In genomic region chr10:128697072-128697725, GRCm38 (mm10) we compare ENCODE assay signal across 8 mouse cellular contexts. TPM values are rescaled to one million over a fixed set of nuclear protein-coding genes. Genes with fewer than 3 reads are reported as not detected.
DNase-seq lines count a peak whose midpoint lies in the region; ATAC-seq and TF ChIP-seq lines count a peak whose summit lies in the region.

No protein-coding gene starts in this region.

- peak overlapping the region; percentile 90 for H3K4me3 ChIP-seq in testis, adult 2 months (ENCODE audit: control insufficient read depth, low read depth, low read length)
- H3K4me3 ChIP-seq in limb, embryonic 12.5 days (replicated peaks): no peak overlapping the region
- no peak overlapping the region; the same call in 1 of the 2 replicates for H3K4me3 ChIP-seq in stomach, embryonic 16.5 days (replicated peaks; ENCODE audit: low read length)

- H3K27me3 ChIP-seq in testis, adult 2 months (ENCODE audit: control insufficient read depth, insufficient read depth, low read length): no peaks in the 10 kb centered on the region
- H3K27me3 ChIP-seq in limb, embryonic 12.5 days: no peaks in the 10 kb centered on the region
- H3K27me3 ChIP-seq in stomach, embryonic 16.5 days (ENCODE audit: control insufficient read depth, insufficient read depth, low read length): no peaks in the 10 kb centered on the region

- DNase-seq in cerebellum, adult 9-11 months: peak; percentile 43
- no peak for DNase-seq in testis, postnatal 10 days (ENCODE audit: low spot score)
- DNase-seq in right cerebral cortex, adult 18-20 months: no peak
- DNase-seq in spleen, postnatal 10 days (ENCODE audit: low spot score in 2 of 2): no peak

- no peak for TF ChIP-seq POLR2A in testis, adult 2 months (IDR thresholded peaks at IDR 0.05; ENCODE audit: control insufficient read depth, low read depth, low read length)

- 92% methylated on average over 6 of the region's 6 CpGs for WGBS in limb, embryonic 12.5 days
- 83% methylated on average over 6 of the region's 6 CpGs for WGBS in stomach, embryonic 16.5 days

- no peak overlapping the region for H3K9ac ChIP-seq in limb, embryonic 12.5 days (replicated peaks)
- H3K9ac ChIP-seq in stomach, embryonic 16.5 days (ENCODE audit: low read length): no peak overlapping the region; the same call in 1 of the 2 replicates

- peaks cover 7% of the 10 kb centered on the region; the same call in 1 of the 2 replicates for H3K4me1 ChIP-seq in testis, adult 2 months (ENCODE audit: control insufficient read depth, insufficient read depth, low read length)
- peaks cover 8% of the 10 kb centered on the region for H3K4me1 ChIP-seq in limb, embryonic 12.5 days (replicated peaks)
- H3K4me1 ChIP-seq in stomach, embryonic 16.5 days (ENCODE audit: control insufficient read depth, insufficient read depth, low read length): peaks cover 20% of the 10 kb centered on the region

- peak overlapping the region; percentile 56; the same call in 1 of the 2 replicates for H3K4me2 ChIP-seq in limb, embryonic 12.5 days
- H3K4me2 ChIP-seq in stomach, embryonic 16.5 days (ENCODE audit: low read depth, low read length): no peak overlapping the region

- no peak for ATAC-seq in cerebellum, adult (ENCODE audit: insufficient number of reproducible peaks, low FRiP score, low TSS enrichment)
- ATAC-seq in limb, embryonic 12.5 days (ENCODE audit: insufficient number of reproducible peaks, insufficient read depth, low FRiP score, low TSS enrichment, low read depth): no peak
- no peak for ATAC-seq in stomach, embryonic 16.5 days (ENCODE audit: insufficient read depth, low FRiP score)

- no peak overlapping the region; the same call in 1 of the 2 replicates for H3K27ac ChIP-seq in testis, adult 2 months (ENCODE audit: control insufficient read depth, insufficient read depth, low read depth, low read length)
- H3K27ac ChIP-seq in limb, embryonic 12.5 days: peak overlapping the region; percentile 64; the same call in 1 of the 2 replicates
- H3K27ac ChIP-seq in stomach, embryonic 16.5 days (ENCODE audit: low read length): peak overlapping the region; percentile 74; the same call in 1 of the 2 replicates

- no peaks in the 10 kb centered on the region for H3K9me3 ChIP-seq in limb, embryonic 12.5 days
- H3K9me3 ChIP-seq in stomach, embryonic 16.5 days (replicated peaks; ENCODE audit: control insufficient read depth, low read length): no peaks in the 10 kb centered on the region

- no peak for TF ChIP-seq CTCF in testis, adult 2 months (IDR thresholded peaks at IDR 0.05; ENCODE audit: control insufficient read depth, insufficient read depth, insufficient replicate concordance, low read depth, low read length)

- no peaks in the 10 kb centered on the region; the same call in none of the 2 replicates for H3K36me3 ChIP-seq in testis, adult 2 months (ENCODE audit: control insufficient read depth, insufficient read depth, low read length)
- H3K36me3 ChIP-seq in limb, embryonic 12.5 days: peaks cover 48% of the 10 kb centered on the region
- peaks cover 15% of the 10 kb centered on the region for H3K36me3 ChIP-seq in stomach, embryonic 16.5 days (ENCODE audit: control insufficient read depth, insufficient read depth, low read length)

RNA-seq across cellular contexts. Expression of gene Rab5b, which starts 1.1 kb away (rescaled TPM):
- polyA plus RNA-seq in testis, adult 2 months (2012; rRNA removed): 27.6 and 31.1 TPM in 2 replicates
- polyA plus RNA-seq in limb, embryonic 12.5 days (2016; fragmentation: Nextera tagmentation; extraction: Ambion mirVana): 72.7 and 78.2 TPM in 2 replicates
- polyA plus RNA-seq in stomach, embryonic 16.5 days (2015; fragmentation: Nextera tagmentation; extraction: Ambion mirVana): 85.1 and 87.8 TPM in 2 replicates

RNA-seq across cellular contexts. Expression of gene Pmel, which starts 6.8 kb away (rescaled TPM):
- polyA plus RNA-seq in testis, adult 2 months (2012; rRNA removed): 24.6 and 27.7 TPM in 2 replicates
- polyA plus RNA-seq in limb, embryonic 12.5 days (2016; fragmentation: Nextera tagmentation; extraction: Ambion mirVana): 0.71 and 1.2 TPM in 2 replicates
- 1.6 and 3.0 TPM in 2 replicates for polyA plus RNA-seq in stomach, embryonic 16.5 days (2015; fragmentation: Nextera tagmentation; extraction: Ambion mirVana)

RNA-seq across cellular contexts. Expression of gene Cdk2, which starts 7.6 kb away (rescaled TPM):
- polyA plus RNA-seq in testis, adult 2 months (2012; rRNA removed): 53.1 and 61.0 TPM in 2 replicates
- 147 and 161 TPM in 2 replicates for polyA plus RNA-seq in limb, embryonic 12.5 days (2016; fragmentation: Nextera tagmentation; extraction: Ambion mirVana)
- 76.7 and 81.2 TPM in 2 replicates for polyA plus RNA-seq in stomach, embryonic 16.5 days (2015; fragmentation: Nextera tagmentation; extraction: Ambion mirVana)

RNA-seq across cellular contexts. Expression of gene Suox, which starts 23.3 kb away (rescaled TPM):
- 7.0 and 9.7 TPM in 2 replicates for polyA plus RNA-seq in testis, adult 2 months (2012; rRNA removed)
- polyA plus RNA-seq in limb, embryonic 12.5 days (2016; fragmentation: Nextera tagmentation; extraction: Ambion mirVana): 14.7 and 16.7 TPM in 2 replicates
- 17.7 and 24.4 TPM in 2 replicates for polyA plus RNA-seq in stomach, embryonic 16.5 days (2015; fragmentation: Nextera tagmentation; extraction: Ambion mirVana)

RNA-seq across cellular contexts. Expression of gene Dgka, which starts 47.5 kb away (rescaled TPM):
- 124 TPM in 2 replicates for polyA plus RNA-seq in testis, adult 2 months (2012; rRNA removed)
- 8.4 and 8.9 TPM in 2 replicates for polyA plus RNA-seq in limb, embryonic 12.5 days (2016; fragmentation: Nextera tagmentation; extraction: Ambion mirVana)
- polyA plus RNA-seq in stomach, embryonic 16.5 days (2015; fragmentation: Nextera tagmentation; extraction: Ambion mirVana): 28.2 and 36.1 TPM in 2 replicates
